Mouse (Mus musculus) liver, embryonic 14.5 days (tissue): ENCODE data around the gene Ccdc146.

Source experiments
- CTCF ChIP-seq: IDR thresholded peaks from 2 replicates; pipeline ENCODE4 v1.5.1; 2016; ENCODE audit warnings: antibody characterized with exemption, low read depth, control low read depth
- EP300 ChIP-seq: IDR thresholded peaks from 2 replicates; pipeline ENCODE4 v1.6.1; 2016; ENCODE audit warnings: antibody characterized with exemption, low read depth

- TF ChIP-seq CTCF (no peak), EP300 (no peak)
These were observed 29.2 kb downstream of the Ccdc146 start for GRCm38 (mm10) chr5:21395205-21395840.
